Mouse (Mus musculus) MEL (cell line): Measurements from ENCODE around the gene Gm3183.
"Not testable (repeated sequence)": the region's sequence is repeated elsewhere in the genome, so short reads cannot be mapped to it uniquely, and the experiment has no call there.

ENCODE experiments used
- POLR2A ChIP-seq, 2 experiments: IDR thresholded peaks; 2 replicates each; pipeline ENCODE4 v1.6.1; 2011 to 2012; ENCODE audit warnings: low read length in 2 of 2, mild to moderate bottlenecking in 2 of 2, control low read depth in 1 of 2, improper control_type of control experiment in 1 of 2, low read depth in 1 of 2, moderate library complexity in 1 of 2; ENCODE audit not compliant: control insufficient read depth in 1 of 2, insufficient read depth in 1 of 2, poor library complexity in 1 of 2
- POLR2AphosphoS2 ChIP-seq: IDR thresholded peaks from 2 replicates; pipeline ENCODE4 v1.6.1; 2011; ENCODE audit warnings: low read length, improper control_type of control experiment
- ZC3H11A ChIP-seq: IDR thresholded peaks from 2 replicates; pipeline ENCODE4 v1.6.1; 2012; ENCODE audit warnings: low read depth, mild to moderate bottlenecking, inconsistent platforms, low read length, improper control_type of control experiment

DNA sequence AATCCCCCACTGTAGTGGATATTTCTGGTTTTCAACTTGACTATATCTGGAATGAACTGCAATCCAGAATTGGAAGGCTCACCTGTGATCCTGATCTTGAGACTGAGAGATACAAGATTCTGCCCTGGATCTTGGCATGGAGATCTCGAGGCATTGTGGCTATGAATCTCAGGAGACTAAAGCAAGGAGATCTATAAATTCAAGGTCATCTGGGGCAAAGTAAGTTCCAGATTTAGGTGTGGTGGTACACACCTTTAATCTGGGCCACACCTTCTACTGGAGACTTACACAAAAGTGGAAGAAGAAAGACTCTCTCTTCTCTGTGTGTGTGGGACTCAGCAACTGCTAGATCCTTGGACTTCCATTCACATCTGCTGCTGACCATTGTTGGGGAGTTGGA is at the start of gene Gm3183:
- TF ChIP-seq ZC3H11A; POLR2A (IDR thresholded peaks at IDR 0.05; ENCODE audit: control insufficient read depth in 1 of 2, insufficient read depth in 1 of 2, low read depth in 1 of 2, low read length in 2 of 2, poor library complexity in 1 of 2); POLR2AphosphoS2: not testable (repeated sequence)
